Mouse (Mus musculus) stomach, postnatal 0 days (tissue): Measurements from ENCODE around the gene Hcrtr1.

Experiments
- CTCF ChIP-seq: IDR thresholded peaks from 2 replicates; pipeline ENCODE4 v1.5.1; 2016; ENCODE audit warnings: antibody characterized with exemption, low read depth, mild to moderate bottlenecking, moderate library complexity
- EP300 ChIP-seq: optimal IDR thresholded peaks from 2 replicates; pipeline ENCODE3; 2016; ENCODE audit warnings: antibody characterized with exemption

GRCm38 (mm10) chr4:130103632-130104031 is 35.5 kb downstream of the Hcrtr1 start:
- peak; percentile 47 for TF ChIP-seq CTCF
- TF ChIP-seq EP300, result no peak
